Mouse (Mus musculus) R1 (cell line): ENCODE data around the gene Myd88.

Experiments
- DNase-seq: peaks from one replicate; pipeline ENCODE4 v3.0.0-alpha.2; 2018; ENCODE audit warnings: low read depth, low spot score

The Myd88 gene

DNA sequence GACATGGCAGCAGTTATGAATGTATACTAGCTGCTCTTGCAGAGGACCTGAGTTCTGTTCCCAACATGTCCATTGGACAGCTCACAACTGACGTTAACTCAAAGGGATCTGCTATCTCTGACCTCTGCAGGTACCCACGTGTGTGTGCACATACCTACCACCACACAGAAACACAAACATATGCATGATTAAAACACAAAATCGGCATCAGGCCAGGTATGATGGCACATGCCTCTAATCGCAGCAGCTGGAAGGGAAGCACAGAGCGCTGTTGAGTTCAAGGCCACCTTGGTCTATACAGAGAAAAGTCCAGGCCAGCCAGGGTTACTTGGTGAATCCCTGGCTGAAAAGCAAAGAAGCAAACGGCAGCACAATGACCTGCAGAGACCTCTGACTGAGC is 43.5 kb downstream of the Myd88 start:
- no peak for DNase-seq

DNA sequence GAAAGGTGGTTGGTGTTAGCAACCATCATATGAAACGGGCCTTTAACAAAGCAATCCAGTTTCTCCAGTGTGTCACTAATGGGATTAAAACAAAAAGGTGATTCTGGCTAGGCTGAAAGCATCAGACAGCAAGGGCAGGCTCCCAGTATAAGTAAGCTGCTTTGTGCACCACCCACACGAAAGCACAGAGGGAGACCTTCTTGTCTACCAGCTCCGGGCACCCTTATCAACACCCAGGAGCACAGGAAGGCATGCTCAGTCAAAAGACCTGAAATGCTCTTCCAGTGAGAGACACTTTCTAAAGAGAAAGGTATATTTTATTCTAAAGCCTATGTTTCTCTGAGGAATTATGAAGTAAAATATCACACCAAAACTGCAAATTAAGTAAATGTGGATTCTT is 50.4 kb downstream of the Myd88 start:
- DNase-seq: no peak
